Mouse (Mus musculus): ENCODE measurements around the gene Il20rb. TPM values are rescaled to one million over a fixed set of nuclear protein-coding genes. Genes with fewer than 3 reads are reported as not detected.

The Il20rb gene
- polyA plus RNA-seq, 1 experiment: 5.9 TPM

DNA sequence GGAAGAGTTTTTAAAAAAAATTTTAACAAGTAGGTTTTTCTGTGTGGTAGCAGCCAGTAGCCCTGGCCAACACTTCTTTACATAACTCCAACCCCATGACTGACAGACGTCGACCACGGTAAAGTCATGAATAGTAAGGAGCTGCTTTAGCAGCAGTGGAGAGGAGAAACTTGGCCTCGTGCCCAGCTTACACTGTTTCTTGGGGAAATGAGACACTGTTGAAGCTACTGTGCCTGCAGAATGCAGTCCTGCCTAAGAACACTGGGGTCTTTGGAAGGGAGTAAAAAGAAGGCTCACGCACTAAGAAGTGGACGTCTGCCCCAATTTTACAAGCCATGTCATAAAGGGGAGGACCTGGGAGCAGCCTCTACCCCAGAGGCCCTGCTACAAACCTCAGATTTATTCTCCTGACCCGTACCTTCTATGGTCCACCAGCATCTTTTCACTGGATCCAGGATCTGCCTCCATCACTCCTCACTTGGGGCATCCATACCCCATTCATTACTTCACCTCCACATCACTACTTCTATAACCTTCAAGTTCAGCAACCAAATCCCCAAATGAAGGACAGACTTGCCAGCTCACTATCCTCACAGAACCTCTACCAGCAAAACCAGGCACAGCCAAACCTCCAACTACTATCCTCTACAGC lies 71.1 kb downstream of the Il20rb start:
- peak; percentile 13 for DNase-seq
- Histone ChIP-seq H3K4me3 (replicated peaks; ENCODE audit: extremely low read depth, low read depth, low read length) (no peak overlapping the region), H3K4me1 (ENCODE audit: control insufficient read depth, insufficient read depth, low read length) (no peaks in the 10 kb centered on the region)
- TF ChIP-seq CTCF (IDR thresholded peaks at IDR 0.05; ENCODE audit: insufficient read depth, low read length) (no peak), POLR2A (IDR thresholded peaks at IDR 0.05; ENCODE audit: borderline replicate concordance, extremely low read depth, low read depth, low read length) (no peak)
- WGBS: 30% methylated on average over 7 of the region's 7 CpGs

Other genes with a start within 250 kb of the Il20rb start
- 4.3 and 8.7 TPM in 2 replicates for gene Nck1, start 59.3 kb upstream of the Il20rb start, polyA plus RNA-seq (2012; rRNA removed)
- gene Slc35g2, start 84.3 kb upstream of the Il20rb start, polyA plus RNA-seq (2012; rRNA removed): 5.4 and 9.0 TPM in 2 replicates
- 3.0 and 4.2 TPM in 2 replicates for gene Stag1, start 111.0 kb upstream of the Il20rb start, polyA plus RNA-seq (2012; rRNA removed)